Mouse (Mus musculus) granulocyte monocyte progenitor cell, adult 5-6 weeks (primary cell): Measurements from ENCODE around the gene Grip1. TPM values are rescaled to one million over a fixed set of nuclear protein-coding genes. Genes with fewer than 3 reads are reported as not detected.

ENCODE experiments used
- ATAC-seq: replicated peaks from 2 replicates; pipeline ENCODE4 v1.8.0; 2016; ENCODE audit warnings: mild to moderate bottlenecking, moderate TSS enrichment, inconsistent platforms; ENCODE audit not compliant: poor library complexity, severe bottlenecking
- total RNA-seq, 2 experiments: library from RNA; stranded (forward) in 1 of 2; stranded (reverse) in 1 of 2; fragments of 200-712, 200-1000 nt in 1 of 2; fragments of >200 nt in 1 of 2; fragmentation: Nextera tagmentation in 1 of 2; gene quantifications; 2 replicates each; pipeline ENCODE4 v1.2.3; 2014 to 2017

Grip1 gene
- total RNA-seq, 2 experiments from 2014 or later, result not detected

GRCm38 (mm10) chr10:119556346-119556745 lies 102.7 kb downstream of the Grip1 start:
- no peak for ATAC-seq

DNA sequence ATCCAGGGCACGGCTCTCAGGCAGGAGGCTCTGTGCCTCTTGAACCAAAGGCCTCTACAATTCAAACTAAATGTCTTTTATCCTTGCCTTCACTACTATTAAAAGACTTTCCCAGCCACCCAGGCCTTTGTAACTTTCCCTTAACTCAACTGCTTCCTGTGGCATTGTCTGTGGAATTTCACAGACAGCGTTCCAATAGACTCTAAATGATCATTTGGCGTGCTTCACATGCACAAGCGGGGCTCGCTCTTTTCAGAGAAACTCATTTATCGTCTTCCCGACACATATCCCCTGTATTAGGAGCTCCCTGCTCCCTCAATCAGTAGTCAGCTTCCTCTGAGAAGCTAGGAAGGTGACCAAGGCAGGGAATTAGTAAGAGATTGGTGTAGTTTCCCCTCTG lies 104.8 kb downstream of the Grip1 start:
- ATAC-seq, result no peak

DNA sequence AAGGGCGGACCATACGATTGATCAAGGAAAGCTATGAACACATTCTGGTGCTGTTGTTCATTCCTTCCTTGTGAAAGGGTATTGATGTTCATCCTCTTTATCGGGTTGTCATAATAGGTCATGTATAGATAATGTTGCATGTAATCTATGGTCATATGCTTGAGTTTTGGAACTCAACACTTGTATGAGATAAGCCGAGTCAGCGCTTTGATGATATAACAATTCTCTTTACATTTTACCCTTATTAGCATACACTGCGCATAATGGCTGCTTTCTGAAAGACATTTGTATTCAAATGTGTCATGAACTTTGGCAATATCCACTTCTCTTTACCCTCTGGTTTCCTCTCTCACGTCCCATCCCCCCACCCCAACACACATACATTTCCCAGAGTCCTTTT lies 111.2 kb downstream of the Grip1 start:
- no peak for ATAC-seq

GRCm38 (mm10) chr10:119573134-119573533 lies 119.5 kb downstream of the Grip1 start:
- no peak for ATAC-seq

GRCm38 (mm10) chr10:119575780-119576179 lies 122.2 kb downstream of the Grip1 start:
- ATAC-seq, result no peak

GRCm38 (mm10) chr10:119580024-119580423 lies 126.4 kb downstream of the Grip1 start:
- ATAC-seq, result no peak

GRCm38 (mm10) chr10:119584666-119585065 lies 131.0 kb downstream of the Grip1 start:
- ATAC-seq, result no peak

- ATAC-seq, result no peak
Measured at GRCm38 (mm10) chr10:119586976-119587375, 133.3 kb downstream of the Grip1 start.

DNA sequence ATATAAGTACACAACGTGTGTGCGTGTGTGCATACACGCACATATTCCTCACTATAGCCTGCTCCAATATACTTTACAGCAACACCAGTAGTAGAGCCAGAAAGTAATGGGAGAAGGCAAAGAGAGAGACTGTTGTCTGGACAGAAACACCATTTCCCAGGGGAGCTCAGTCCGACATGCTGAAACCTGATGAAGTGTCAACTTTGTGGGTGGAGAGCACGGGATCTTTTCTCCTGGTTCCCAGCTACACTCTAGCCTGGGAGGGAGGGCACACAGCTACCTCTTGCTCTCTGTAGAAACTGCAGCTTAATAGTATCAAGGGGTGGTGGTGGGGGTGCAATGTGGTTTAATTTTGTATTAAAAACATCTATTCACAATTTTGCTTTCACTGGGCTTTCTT lies 143.2 kb downstream of the Grip1 start:
- ATAC-seq, result no peak

DNA sequence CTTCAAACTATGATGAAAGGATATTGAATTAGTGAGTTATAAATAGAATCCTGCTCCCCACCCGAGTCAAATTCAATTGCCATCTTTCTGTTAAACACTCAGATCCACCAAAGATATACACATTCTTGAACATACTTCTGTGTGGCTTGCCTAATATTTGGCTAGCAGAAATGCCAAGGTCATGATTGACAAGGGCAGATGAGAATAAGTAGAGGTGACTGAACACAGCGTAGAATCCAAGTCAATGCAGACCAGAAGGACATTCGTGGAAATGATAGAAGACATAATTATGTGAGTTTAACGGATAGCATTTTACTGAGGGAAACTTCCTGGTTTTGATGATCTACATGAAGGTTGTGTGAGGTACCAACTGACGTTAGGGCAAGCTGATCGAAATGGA lies 153.9 kb downstream of the Grip1 start:
- ATAC-seq, result no peak

DNA sequence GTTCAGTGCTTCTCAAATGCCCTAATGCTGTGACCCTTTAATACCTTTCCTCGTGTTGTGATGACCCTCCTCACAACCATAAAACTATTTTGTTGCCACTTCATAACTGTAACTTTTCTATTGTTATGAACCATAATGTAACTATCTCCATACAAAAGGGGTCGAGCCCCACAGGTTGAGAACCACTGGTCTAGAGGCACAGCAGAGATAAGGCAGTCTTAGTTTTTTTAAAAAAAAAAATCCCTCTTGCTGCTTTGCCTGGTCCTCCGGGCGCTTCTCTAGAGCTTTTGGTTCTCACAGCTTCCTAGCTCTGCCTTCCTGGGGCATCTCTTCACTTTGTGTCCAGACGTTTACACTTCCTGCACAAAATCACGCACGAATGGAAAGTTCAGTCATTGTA lies 155.4 kb downstream of the Grip1 start:
- no peak for ATAC-seq

DNA sequence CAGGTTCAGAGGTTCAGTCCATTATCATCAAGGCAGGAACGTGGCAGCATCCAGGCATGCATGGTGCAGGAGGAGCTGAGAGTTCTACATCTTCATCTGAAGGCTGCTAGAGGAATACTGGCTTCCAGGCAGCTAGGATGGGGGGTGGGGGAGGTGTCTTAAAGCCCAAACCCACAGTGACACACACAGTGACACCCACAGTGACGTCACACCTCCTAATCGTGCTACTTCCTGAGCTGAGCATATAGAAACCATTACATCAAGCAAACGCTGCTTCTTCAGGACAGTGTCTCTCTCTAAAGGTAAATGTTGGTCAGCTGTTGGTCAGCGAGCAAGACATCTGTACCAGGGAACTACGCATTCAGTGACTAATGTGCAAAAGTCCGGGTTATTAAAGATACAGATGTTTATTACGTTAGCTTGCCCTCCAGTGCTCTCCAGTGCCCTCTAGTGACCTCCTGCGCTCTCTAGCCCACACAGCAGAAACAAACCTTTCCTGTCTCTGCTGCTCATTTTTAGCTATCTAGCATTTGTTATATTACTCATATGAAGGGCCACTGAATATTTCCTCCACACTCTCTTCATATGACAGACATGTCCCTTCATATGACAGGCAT lies 156.8 kb downstream of the Grip1 start:
- ATAC-seq, result peak; percentile 85

- ATAC-seq, result no peak
Measured at GRCm38 (mm10) chr10:119612034-119612433, 158.4 kb downstream of the Grip1 start.

DNA sequence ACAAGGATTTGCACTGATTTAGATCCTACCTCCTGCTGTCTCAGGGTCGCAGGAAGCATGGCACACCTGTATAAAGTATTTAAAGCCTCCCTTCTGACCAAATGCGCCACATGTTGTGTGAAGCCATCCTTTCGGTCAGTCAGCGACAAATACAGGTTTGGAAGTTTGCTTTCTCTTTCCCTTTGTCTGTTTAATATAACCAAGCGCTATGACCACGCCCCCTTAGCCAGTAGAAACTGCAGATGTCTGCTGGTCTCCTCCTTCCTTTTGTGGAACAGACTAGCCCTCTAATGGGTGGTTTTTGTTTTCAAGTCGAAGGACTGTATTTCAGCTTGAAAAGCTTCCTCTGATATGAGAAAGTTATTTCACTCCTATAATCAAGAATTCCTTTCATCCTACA lies 161.1 kb downstream of the Grip1 start:
- 0 out of 2 replicates have a peak, but pooled peaks have one; percentile 29 for ATAC-seq

GRCm38 (mm10) chr10:119615240-119615885 lies 161.7 kb downstream of the Grip1 start:
- ATAC-seq, result no peak

- no peak for ATAC-seq
Measured at GRCm38 (mm10) chr10:119616078-119616477, 162.4 kb downstream of the Grip1 start.

DNA sequence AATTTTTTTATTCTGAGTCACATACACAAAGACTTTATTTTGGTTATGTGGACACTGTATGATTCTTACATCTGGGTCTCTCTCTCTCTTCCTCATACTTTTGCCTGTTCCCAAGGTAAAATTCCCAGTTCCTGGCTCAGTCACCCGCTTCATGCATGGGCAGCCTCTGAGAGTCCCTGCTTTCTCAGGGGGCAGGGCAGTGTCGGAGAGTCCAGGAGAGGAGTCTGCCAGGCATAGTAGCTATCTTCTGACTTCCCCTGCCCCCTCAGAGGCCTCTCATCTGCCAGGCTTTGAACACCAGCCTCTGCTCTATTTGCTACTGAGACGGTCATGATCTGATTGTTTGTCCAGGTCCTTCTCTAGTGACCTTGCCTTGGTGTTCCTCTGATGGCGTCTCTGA lies 175.0 kb downstream of the Grip1 start:
- ATAC-seq, result no peak

GRCm38 (mm10) chr10:119630401-119630800 lies 176.8 kb downstream of the Grip1 start:
- ATAC-seq, result no peak

DNA sequence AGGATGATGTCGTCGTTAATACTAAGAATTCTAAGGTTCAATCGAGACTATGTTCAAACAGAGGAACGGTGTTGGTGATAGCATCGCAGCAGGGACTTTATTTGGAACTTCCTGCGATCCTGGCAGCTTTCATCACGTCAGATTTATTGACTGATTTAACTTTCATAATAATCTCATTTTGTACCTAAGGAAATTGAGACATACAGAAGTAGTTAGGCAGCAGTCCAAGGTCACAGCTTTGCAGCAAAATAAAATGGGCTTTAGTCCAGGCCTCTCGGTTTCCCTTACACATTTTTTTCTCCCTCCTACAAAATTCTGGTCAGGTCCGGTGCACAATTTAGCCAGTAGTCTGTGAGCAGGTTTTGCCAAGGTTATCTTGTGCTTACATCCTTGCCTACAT lies 178.3 kb downstream of the Grip1 start:
- ATAC-seq, result no peak

- no peak for ATAC-seq
Measured at GRCm38 (mm10) chr10:119634544-119634943, 180.9 kb downstream of the Grip1 start.

DNA sequence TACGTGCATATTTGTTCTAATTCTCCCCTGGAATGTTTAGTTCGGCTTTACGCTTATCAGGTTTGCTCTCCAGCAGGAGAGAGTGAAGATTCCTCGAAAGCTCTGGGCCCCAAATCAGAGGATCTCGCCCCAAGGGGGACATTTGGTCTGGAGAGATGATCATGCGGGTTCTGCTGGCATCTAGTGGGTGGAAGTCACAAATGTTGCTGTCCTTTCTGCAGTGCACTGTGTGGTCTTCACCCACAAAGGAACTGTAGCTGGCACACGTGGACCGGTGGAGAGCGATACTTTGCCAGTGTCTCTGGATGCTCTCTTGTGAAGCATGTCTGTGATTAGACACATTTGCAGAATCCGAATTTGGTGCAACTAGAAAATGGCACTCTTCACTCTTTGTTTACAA lies 186.9 kb downstream of the Grip1 start:
- no peak for ATAC-seq

DNA sequence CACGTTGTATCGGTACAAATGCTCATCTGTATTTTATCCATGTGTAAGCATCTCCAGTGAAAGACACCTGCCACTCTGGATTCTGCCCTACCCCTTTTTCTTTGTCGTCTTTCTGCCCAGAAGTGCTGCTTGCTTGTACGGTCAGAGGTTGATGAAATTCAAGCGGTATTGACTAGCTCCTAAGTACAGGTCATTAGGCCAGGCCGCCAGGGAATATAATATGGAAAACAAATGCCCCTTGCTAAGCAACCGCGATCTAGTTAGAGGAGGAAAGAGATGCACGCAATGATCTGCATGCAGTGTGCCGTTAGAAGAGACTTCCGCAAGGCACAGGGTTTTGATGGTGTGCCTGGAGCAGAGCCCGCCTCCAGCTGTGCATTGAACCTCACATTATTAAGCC lies 187.4 kb downstream of the Grip1 start:
- no peak for ATAC-seq
